ENCODE assay signal across 11 mouse cellular contexts in the genomic region with DNA sequence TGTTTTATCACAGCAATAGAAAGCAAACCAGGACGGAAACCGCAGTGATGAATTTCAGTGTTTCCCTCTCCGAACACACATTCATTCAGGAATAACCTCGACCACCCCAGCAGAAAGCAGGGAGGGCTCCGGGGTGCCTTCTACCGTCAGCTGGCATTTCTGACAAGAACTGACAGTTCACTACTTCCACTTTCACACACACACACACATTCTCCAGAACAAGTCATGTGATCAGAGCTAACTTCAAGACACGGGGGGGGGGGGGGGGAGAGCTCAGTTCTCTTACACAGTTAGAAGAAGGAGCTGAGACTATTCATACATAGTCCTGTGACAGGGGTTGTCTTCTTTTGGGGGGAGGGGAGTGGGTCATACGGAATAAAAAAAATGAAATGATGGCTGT.
"Had no signal": no experiment of that assay in that cellular context is flagged by ENCODE, and none has a peak within 500 bp of the region (broad histone marks: within the 10 kb centered on the region; RNA-seq: fewer than 3 reads in every experiment).

No protein-coding gene starts in this region.

- ATAC-seq: intestine, embryonic 15.5 days; midbrain, embryonic 13.5 days had no signal

- DNase-seq: kidney, adult 18-20 months; kidney, postnatal 10 days; liver, embryonic 13.5 days; lung, embryonic 14.5 days; lung, postnatal 10 days; lung, postnatal 4 days; right cerebral cortex, postnatal 4 days; thymus, adult 2 months; thymus, postnatal 36 days had no signal
